Mouse (Mus musculus): Measurements from ENCODE around the gene Pfas. TPM values are rescaled to one million over a fixed set of nuclear protein-coding genes. Genes with fewer than 3 reads are reported as not detected.
"Not testable (repeated sequence)": the region's sequence is repeated elsewhere in the genome, so short reads cannot be mapped to it uniquely, and the experiment has no call there.

Gene Pfas
- polyA plus RNA-seq, 1 experiment from 2014 or later = 16.8 TPM

GRCm38 (mm10) chr11:68946001-68946400, 62.3 kb downstream of the Pfas start:
- no peak overlapping the region; the same call in 1 of the 2 replicates for H3K9ac ChIP-seq (ENCODE audit: low read depth, low read length)
- no peaks in the 10 kb centered on the region for H3K9me3 ChIP-seq (replicated peaks; ENCODE audit: control insufficient read depth, low read length, poor library complexity, severe bottlenecking)
- 94% methylated on average over 4 of the region's 4 CpGs for WGBS
- H3K4me1 ChIP-seq (ENCODE audit: control insufficient read depth, insufficient read depth, low read length) = peaks cover 10% of the 10 kb centered on the region
- ATAC-seq = no peak
- H3K27ac ChIP-seq (ENCODE audit: low read length) = peak overlapping the region; percentile 90; the same call in 1 of the 2 replicates
- peak overlapping the region; percentile 56 for H3K4me2 ChIP-seq (ENCODE audit: low read length)
- H3K4me3 ChIP-seq (ENCODE audit: low read depth, low read length) = peak overlapping the region; percentile 49
- no peaks in the 10 kb centered on the region for H3K27me3 ChIP-seq (ENCODE audit: control insufficient read depth, insufficient read depth, low read depth, low read length)
- 0 out of 2 replicates have a peak, but pooled peaks cover 4% of the 10 kb centered on the region for H3K36me3 ChIP-seq (ENCODE audit: control insufficient read depth, insufficient read depth, low read length)

GRCm38 (mm10) chr11:68945245-68945644, 63.0 kb downstream of the Pfas start:
- peak overlapping the region; percentile 56; the same call in 1 of the 2 replicates for H3K4me2 ChIP-seq (ENCODE audit: low read length)
- 0 out of 2 replicates have a peak, but pooled peaks cover 4% of the 10 kb centered on the region for H3K36me3 ChIP-seq (ENCODE audit: control insufficient read depth, insufficient read depth, low read length)
- no peaks in the 10 kb centered on the region for H3K9me3 ChIP-seq (replicated peaks; ENCODE audit: control insufficient read depth, low read length, poor library complexity, severe bottlenecking)
- H3K4me1 ChIP-seq (ENCODE audit: control insufficient read depth, insufficient read depth, low read length) = peaks cover 14% of the 10 kb centered on the region
- H3K27me3 ChIP-seq (ENCODE audit: control insufficient read depth, insufficient read depth, low read depth, low read length) = no peaks in the 10 kb centered on the region
- no peak overlapping the region for H3K27ac ChIP-seq (ENCODE audit: low read length)
- H3K4me3 ChIP-seq (ENCODE audit: low read depth, low read length) = no peak overlapping the region
- 75% methylated on average over 2 of the region's 2 CpGs for WGBS
- no peak for ATAC-seq
- H3K9ac ChIP-seq (ENCODE audit: low read depth, low read length) = no peak overlapping the region

- no peak overlapping the region for H3K4me3 ChIP-seq (ENCODE audit: low read depth, low read length)
- H3K9ac ChIP-seq (ENCODE audit: low read depth, low read length) = no peak overlapping the region
- H3K27me3 ChIP-seq (ENCODE audit: control insufficient read depth, insufficient read depth, low read depth, low read length) = no peaks in the 10 kb centered on the region
- no peak for ATAC-seq
- no peaks in the 10 kb centered on the region for H3K9me3 ChIP-seq (replicated peaks; ENCODE audit: control insufficient read depth, low read length, poor library complexity, severe bottlenecking)
- WGBS = 88% methylated on average over 8 of the region's 8 CpGs
- peaks cover 13% of the 10 kb centered on the region for H3K4me1 ChIP-seq (ENCODE audit: control insufficient read depth, insufficient read depth, low read length)
- H3K27ac ChIP-seq (ENCODE audit: low read length) = no peak overlapping the region
- H3K36me3 ChIP-seq (ENCODE audit: control insufficient read depth, insufficient read depth, low read length) = 0 out of 2 replicates have a peak, but pooled peaks cover 4% of the 10 kb centered on the region
- no peak overlapping the region for H3K4me2 ChIP-seq (ENCODE audit: low read length)
These were observed 65.5 kb downstream of the Pfas start for GRCm38 (mm10) chr11:68942731-68943130.

GRCm38 (mm10) chr11:68940516-68940915, 67.7 kb downstream of the Pfas start:
- Histone ChIP-seq H3K9ac (ENCODE audit: low read depth, low read length) (peak overlapping the region; percentile 70), H3K9me3 (replicated peaks; ENCODE audit: control insufficient read depth, low read length, poor library complexity, severe bottlenecking) (no peaks in the 10 kb centered on the region), H3K4me2 (ENCODE audit: low read length) (peak overlapping the region; percentile 65), H3K4me1 (ENCODE audit: control insufficient read depth, insufficient read depth, low read length) (peaks cover 8% of the 10 kb centered on the region; the same call in 1 of the 2 replicates), H3K36me3 (ENCODE audit: control insufficient read depth, insufficient read depth, low read length) (0 out of 2 replicates have a peak, but pooled peaks cover 4% of the 10 kb centered on the region), H3K4me3 (ENCODE audit: low read depth, low read length) (peak overlapping the region; percentile 51), H3K27ac (ENCODE audit: low read length) (peak overlapping the region; percentile 86; the same call in 1 of the 2 replicates), H3K27me3 (ENCODE audit: control insufficient read depth, insufficient read depth, low read depth, low read length) (no peaks in the 10 kb centered on the region)
- 56% methylated on average over 4 of the region's 4 CpGs for WGBS
- ATAC-seq = no peak

- peak overlapping the region; percentile 86 for H3K27ac ChIP-seq (ENCODE audit: low read length)
- peak; percentile 99 for ATAC-seq
- H3K36me3 ChIP-seq (ENCODE audit: control insufficient read depth, insufficient read depth, low read length) = 0 out of 2 replicates have a peak, but pooled peaks cover 2% of the 10 kb centered on the region
- peak overlapping the region; percentile 70 for H3K9ac ChIP-seq (ENCODE audit: low read depth, low read length)
- H3K4me3 ChIP-seq (ENCODE audit: low read depth, low read length) = peak overlapping the region; percentile 51
- under 1% methylated on average over 16 of the region's 16 CpGs for WGBS
- H3K4me2 ChIP-seq (ENCODE audit: low read length) = peak overlapping the region; percentile 65
- no peaks in the 10 kb centered on the region for H3K27me3 ChIP-seq (ENCODE audit: control insufficient read depth, insufficient read depth, low read depth, low read length)
- H3K4me1 ChIP-seq (ENCODE audit: control insufficient read depth, insufficient read depth, low read length) = peaks cover 8% of the 10 kb centered on the region; the same call in 1 of the 2 replicates
- no peaks in the 10 kb centered on the region for H3K9me3 ChIP-seq (replicated peaks; ENCODE audit: control insufficient read depth, low read length, poor library complexity, severe bottlenecking)
These were observed 68.6 kb downstream of the Pfas start for GRCm38 (mm10) chr11:68939451-68940304.

GRCm38 (mm10) chr11:68936951-68937350, 71.3 kb downstream of the Pfas start:
- not testable (repeated sequence) for H3K4me2 ChIP-seq (ENCODE audit: low read length); H3K36me3 ChIP-seq (ENCODE audit: control insufficient read depth, insufficient read depth, low read length); H3K27ac ChIP-seq (ENCODE audit: low read length); H3K4me3 ChIP-seq (ENCODE audit: low read depth, low read length); H3K4me1 ChIP-seq (ENCODE audit: control insufficient read depth, insufficient read depth, low read length); H3K27me3 ChIP-seq (ENCODE audit: control insufficient read depth, insufficient read depth, low read depth, low read length); H3K9me3 ChIP-seq (replicated peaks; ENCODE audit: control insufficient read depth, low read length, poor library complexity, severe bottlenecking); H3K9ac ChIP-seq (ENCODE audit: low read depth, low read length); ATAC-seq
- WGBS = 85% methylated on average over 4 of the region's 4 CpGs

Small RNA genes within 50 kb of the gene (microRNA-seq; reads per million reads assigned to microRNA genes)
- gene Mir3062 = 4.8 reads per million, percentile 23 among the genes with 10 or more reads in this experiment

Other genes with a start within 250 kb of the Pfas start
- gene Ndel1, start 136.6 kb downstream of the Pfas start, polyA plus RNA-seq (2015; fragmentation: Nextera tagmentation; extraction: Ambion mirVana) = 108 TPM in 2 replicates
- gene Rnf222, start 119.9 kb downstream of the Pfas start, polyA plus RNA-seq (2015; fragmentation: Nextera tagmentation; extraction: Ambion mirVana) = not detected in 2 replicates
- 508 and 533 TPM in 2 replicates for gene Rpl26, start 106.9 kb downstream of the Pfas start, polyA plus RNA-seq (2015; fragmentation: Nextera tagmentation; extraction: Ambion mirVana)
- 0.68 and 1.3 TPM in 2 replicates for gene Odf4, start 81.4 kb downstream of the Pfas start, polyA plus RNA-seq (2015; fragmentation: Nextera tagmentation; extraction: Ambion mirVana)
- gene Arhgef15, start 51.0 kb downstream of the Pfas start, polyA plus RNA-seq (2015; fragmentation: Nextera tagmentation; extraction: Ambion mirVana) = 27.7 and 30.5 TPM in 2 replicates
- 1.4 and 1.6 TPM in 2 replicates for gene Slc25a35, start 40.3 kb downstream of the Pfas start, polyA plus RNA-seq (2015; fragmentation: Nextera tagmentation; extraction: Ambion mirVana)
- 23.3 and 24.8 TPM in 2 replicates for gene Rangrf, start 33.3 kb downstream of the Pfas start, polyA plus RNA-seq (2015; fragmentation: Nextera tagmentation; extraction: Ambion mirVana)
- 66.5 and 67.0 TPM in 2 replicates for gene Ctc1, start 7.5 kb upstream of the Pfas start, polyA plus RNA-seq (2015; fragmentation: Nextera tagmentation; extraction: Ambion mirVana)
- gene Aurkb, start 37.2 kb upstream of the Pfas start, polyA plus RNA-seq (2015; fragmentation: Nextera tagmentation; extraction: Ambion mirVana) = 12.6 and 15.4 TPM in 2 replicates
- 15.7 and 20.4 TPM in 2 replicates for gene Borcs6, start 51.3 kb upstream of the Pfas start, polyA plus RNA-seq (2015; fragmentation: Nextera tagmentation; extraction: Ambion mirVana)
- gene Tmem107, start 62.3 kb upstream of the Pfas start, polyA plus RNA-seq (2015; fragmentation: Nextera tagmentation; extraction: Ambion mirVana) = 41.2 and 44.0 TPM in 2 replicates
- 335 and 438 TPM in 2 replicates for gene Vamp2, start 80.0 kb upstream of the Pfas start, polyA plus RNA-seq (2015; fragmentation: Nextera tagmentation; extraction: Ambion mirVana)
- 12.4 TPM in 2 replicates for gene Per1, start 86.8 kb upstream of the Pfas start, polyA plus RNA-seq (2015; fragmentation: Nextera tagmentation; extraction: Ambion mirVana)
- gene Hes7, start 111.9 kb upstream of the Pfas start, polyA plus RNA-seq (2015; fragmentation: Nextera tagmentation; extraction: Ambion mirVana) = 0.75 and 1.1 TPM in 2 replicates
- 0.49 and 0.65 TPM in 2 replicates for gene 9130213A22Rik, start 114.1 kb upstream of the Pfas start, polyA plus RNA-seq (2015; fragmentation: Nextera tagmentation; extraction: Ambion mirVana)
- 9.0 and 11.5 TPM in 2 replicates for gene Aloxe3, start 117.4 kb upstream of the Pfas start, polyA plus RNA-seq (2015; fragmentation: Nextera tagmentation; extraction: Ambion mirVana)
- gene Alox12b, start 148.5 kb upstream of the Pfas start, polyA plus RNA-seq (2015; fragmentation: Nextera tagmentation; extraction: Ambion mirVana) = 0.50 and 0.53 TPM in 2 replicates
- gene Alox8, start 189.4 kb upstream of the Pfas start, polyA plus RNA-seq (2015; fragmentation: Nextera tagmentation; extraction: Ambion mirVana) = 0.59 and 0.72 TPM in 2 replicates
- 0.51 and 0.67 TPM in 2 replicates for gene Gucy2e, start 228.6 kb upstream of the Pfas start, polyA plus RNA-seq (2015; fragmentation: Nextera tagmentation; extraction: Ambion mirVana)

Data from midbrain, embryonic 16.5 days (tissue).